24 mouse cellular contexts compared by ENCODE assay signal in genomic region chr7:135024531-135024930, GRCm38 (mm10).
"Had no signal": no experiment of that assay in that cellular context is flagged by ENCODE, and none has a peak within 500 bp of the region (broad histone marks: within the 10 kb centered on the region; RNA-seq: fewer than 3 reads in every experiment).

No protein-coding gene starts in this region.

- H3K27me3 ChIP-seq: heart, embryonic 15.5 days; intestine, embryonic 15.5 days; limb, embryonic 13.5 days; limb, embryonic 15.5 days; liver, embryonic 12.5 days had no signal

- H3K9ac ChIP-seq: heart, embryonic 13.5 days; heart, embryonic 15.5 days; hindbrain, embryonic 14.5 days; intestine, embryonic 15.5 days; limb, embryonic 13.5 days; limb, embryonic 15.5 days; liver, embryonic 12.5 days; liver, embryonic 14.5 days had no signal

- H3K4me2 ChIP-seq: heart, embryonic 11.5 days; heart, embryonic 13.5 days; heart, embryonic 15.5 days; hindbrain, embryonic 14.5 days; intestine, embryonic 15.5 days; limb, embryonic 13.5 days; limb, embryonic 15.5 days; liver, embryonic 12.5 days had no signal

- H3K9me3 ChIP-seq: heart, embryonic 13.5 days; heart, embryonic 15.5 days; intestine, embryonic 15.5 days; limb, embryonic 13.5 days; limb, embryonic 15.5 days; liver, embryonic 12.5 days had no signal

- DNase-seq: gastrocnemius, postnatal 14 days; gastrocnemius, postnatal 36 days; heart, adult 11 months; heart, adult 2 months; heart, postnatal 14 days; heart, postnatal 36 days; kidney, adult 18-20 months; kidney, adult 8-10 months; kidney, postnatal 10 days; layer of hippocampus, adult 9-11 months; layer of hippocampus, postnatal 36 days; left cerebral cortex, postnatal 4 days had no signal

- H3K36me3 ChIP-seq: heart, embryonic 13.5 days; heart, embryonic 15.5 days; intestine, embryonic 15.5 days; limb, embryonic 13.5 days; limb, embryonic 15.5 days; liver, embryonic 12.5 days had no signal

- H3K4me1 ChIP-seq: intestine, embryonic 15.5 days; liver, embryonic 12.5 days had no signal

- ATAC-seq: hindbrain, embryonic 16.5 days; inflammation-experienced regulatory T-cells, adult 6 months; intestine, embryonic 15.5 days; intestine, postnatal 0 days; liver, embryonic 12.5 days had no signal

- H3K27ac ChIP-seq: heart, adult 2 months; heart, embryonic 13.5 days; heart, embryonic 15.5 days; hindbrain, embryonic 14.5 days; intestine, embryonic 15.5 days; limb, embryonic 13.5 days; limb, embryonic 15.5 days; liver, embryonic 12.5 days; liver, embryonic 14.5 days had no signal

- H3K4me3 ChIP-seq: heart, adult 2 months; heart, embryonic 13.5 days; heart, embryonic 15.5 days; intestine, embryonic 15.5 days; limb, embryonic 13.5 days; limb, embryonic 15.5 days; liver, embryonic 12.5 days had no signal
